Mouse (Mus musculus) intestine, embryonic 14.5 days (tissue): ENCODE measurements around the gene Mid1. TPM values are rescaled to one million over a fixed set of nuclear protein-coding genes. Genes with fewer than 3 reads are reported as not detected.
A peak's percentile ranks its signal among the peaks of the same experiment; 100 is the strongest.

ENCODE experiments used
- ATAC-seq: fragments of 200-750 bp; cut with Nextera tagmentation; replicated peaks from 2 replicates; pipeline ENCODE4 v1.8.0; 2017; ENCODE audit warnings: low read depth, moderate number of reproducible peaks, moderate TSS enrichment, moderate library complexity; ENCODE audit not compliant: low FRiP score, low TSS enrichment
- DNase-seq: peaks from one replicate; pipeline ENCODE4 v3.0.0-alpha.2; 2018; ENCODE audit warnings: low spot score
- H3K27ac ChIP-seq: fragments of 300-500 bp; sonication (generic); 2 replicates; pipeline ENCODE4 v1.5.1; 2014; ENCODE audit warnings: low read depth, mild to moderate bottlenecking, control low read depth
- H3K27me3 ChIP-seq: fragments of 300-500 bp; sonication (generic); replicated peaks from 2 replicates; pipeline ENCODE4 v1.6.1; 2014; ENCODE audit warnings: low read length, control low read depth; ENCODE audit not compliant: control insufficient read depth, insufficient read depth
- H3K36me3 ChIP-seq: fragments of 300-500 bp; sonication (generic); 2 replicates; pipeline ENCODE4 v1.6.1; 2014; ENCODE audit warnings: low read length, control low read depth; ENCODE audit not compliant: control insufficient read depth, insufficient read depth
- H3K4me1 ChIP-seq: fragments of 300-500 bp; sonication (generic); replicated peaks from 2 replicates; pipeline ENCODE4 v1.6.1; 2014; ENCODE audit warnings: low read length, control low read depth, mixed read lengths; ENCODE audit not compliant: control insufficient read depth, insufficient read depth
- H3K4me2 ChIP-seq: fragments of 300-500 bp; sonication (generic); 2 replicates; pipeline ENCODE4 v1.6.1; 2014; ENCODE audit warnings: low read length
- H3K4me3 ChIP-seq: fragments of 300-500 bp; sonication (generic); 2 replicates; pipeline ENCODE4 v1.5.1; 2014; ENCODE audit warnings: low read depth, low read length, control low read depth, mixed read lengths
- H3K9ac ChIP-seq: fragments of 300-500 bp; sonication (generic); 2 replicates; pipeline ENCODE4 v1.6.1; 2014; ENCODE audit warnings: mild to moderate bottlenecking, low read length
- H3K9me3 ChIP-seq: fragments of 300-500 bp; sonication (generic); 2 replicates; pipeline ENCODE4 v1.6.1; 2016; ENCODE audit warnings: low read length, control low read depth; ENCODE audit not compliant: control insufficient read depth
- WGBS: fragments of 180-500 bp; shearing (Covaris S2); extraction: QIAGEN DNeasy Blood & Tissue Kit; methylation state at CpG from one replicate; pipeline ENCODE4 v1.1.7; 2014; 5-methylcytosine and 5-hydroxymethylcytosine counted together
- polyA plus RNA-seq: library from polyadenylated mRNA; unstranded; fragments of >200 nt; fragmentation: Nextera tagmentation; extraction: Ambion mirVana; gene quantifications from 2 replicates; pipeline ENCODE4 v1.2.1, GENCODE M21; 2014

Gene Mid1
- polyA plus RNA-seq, 1 experiment from 2014 or later, result 10.3 TPM

- no peak for DNase-seq
- H3K36me3 ChIP-seq, result no peaks in the 10 kb centered on the region
- no peak overlapping the region for H3K4me2 ChIP-seq
- no peak for ATAC-seq
- no peaks in the 10 kb centered on the region for H3K4me1 ChIP-seq
- H3K9ac ChIP-seq, result no peak overlapping the region
- H3K4me3 ChIP-seq, result no peak overlapping the region
- H3K27ac ChIP-seq, result no peak overlapping the region
- H3K9me3 ChIP-seq, result no peaks in the 10 kb centered on the region
- H3K27me3 ChIP-seq, result 0 out of 2 replicates have a peak, but pooled peaks cover 3% of the 10 kb centered on the region
Measured at GRCm38 (mm10) chrX:169862440-169862839, 177.4 kb downstream of the Mid1 start.

- H3K4me1 ChIP-seq, result no peaks in the 10 kb centered on the region
- H3K4me3 ChIP-seq, result no peak overlapping the region
- H3K27ac ChIP-seq, result no peak overlapping the region
- H3K9ac ChIP-seq, result no peak overlapping the region
- H3K4me2 ChIP-seq, result no peak overlapping the region
- no peak for ATAC-seq
- H3K36me3 ChIP-seq, result no peaks in the 10 kb centered on the region
- no peak for DNase-seq
- H3K27me3 ChIP-seq, result 0 out of 2 replicates have a peak, but pooled peaks cover 3% of the 10 kb centered on the region
- 44% methylated on average over 1 of the region's 1 CpGs for WGBS
- H3K9me3 ChIP-seq, result no peaks in the 10 kb centered on the region
Measured at GRCm38 (mm10) chrX:169862848-169863247, 177.8 kb downstream of the Mid1 start.

- Histone ChIP-seq H3K27me3 (0 out of 2 replicates have a peak, but pooled peaks cover 3% of the 10 kb centered on the region), H3K4me1 (no peaks in the 10 kb centered on the region), H3K27ac (no peak overlapping the region), H3K9me3 (no peaks in the 10 kb centered on the region), H3K4me2 (no peak overlapping the region), H3K9ac (no peak overlapping the region), H3K4me3 (no peak overlapping the region), H3K36me3 (no peaks in the 10 kb centered on the region)
- DNase-seq, result no peak
- 30% methylated on average over 1 of the region's 1 CpGs for WGBS
- no peak for ATAC-seq
Measured at GRCm38 (mm10) chrX:169863841-169864240, 178.8 kb downstream of the Mid1 start.

- 57% methylated on average over 5 of the region's 5 CpGs for WGBS
- H3K4me3 ChIP-seq, result no peak overlapping the region
- H3K9ac ChIP-seq, result no peak overlapping the region
- H3K4me2 ChIP-seq, result no peak overlapping the region
- H3K27ac ChIP-seq, result no peak overlapping the region
- H3K4me1 ChIP-seq, result no peaks in the 10 kb centered on the region
- H3K36me3 ChIP-seq, result no peaks in the 10 kb centered on the region
- ATAC-seq (no peak), DNase-seq (no peak)
- no peaks in the 10 kb centered on the region for H3K9me3 ChIP-seq
- peaks cover 5% of the 10 kb centered on the region; the same call in 1 of the 2 replicates for H3K27me3 ChIP-seq
Measured at GRCm38 (mm10) chrX:169868223-169868622, 183.2 kb downstream of the Mid1 start.

GRCm38 (mm10) chrX:169874475-169874874, 189.5 kb downstream of the Mid1 start:
- WGBS, result 96% methylated on average over 1 of the region's 1 CpGs
- Histone ChIP-seq H3K27ac (no peak overlapping the region), H3K27me3 (peaks cover 5% of the 10 kb centered on the region; the same call in 1 of the 2 replicates), H3K36me3 (no peaks in the 10 kb centered on the region), H3K9me3 (no peaks in the 10 kb centered on the region), H3K4me2 (no peak overlapping the region), H3K9ac (no peak overlapping the region), H3K4me1 (no peaks in the 10 kb centered on the region), H3K4me3 (no peak overlapping the region)
- DNase-seq, result no peak
- ATAC-seq, result no peak

- Histone ChIP-seq H3K9ac (peak overlapping the region; percentile 51), H3K4me1 (no peaks in the 10 kb centered on the region), H3K36me3 (no peaks in the 10 kb centered on the region), H3K4me3 (peak overlapping the region; percentile 49), H3K9me3 (no peaks in the 10 kb centered on the region), H3K27ac (peak overlapping the region; percentile 73), H3K4me2 (peak overlapping the region; percentile 55), H3K27me3 (peaks cover 2% of the 10 kb centered on the region; the same call in 1 of the 2 replicates)
- peak; percentile 67 for DNase-seq
- 11% methylated on average over 36 of the region's 36 CpGs for WGBS
- peak; percentile 88 for ATAC-seq
Measured at GRCm38 (mm10) chrX:169879481-169880362, 194.7 kb downstream of the Mid1 start.

GRCm38 (mm10) chrX:169880363-169880711, 195.3 kb downstream of the Mid1 start:
- Histone ChIP-seq H3K4me1 (no peaks in the 10 kb centered on the region), H3K27me3 (peaks cover 2% of the 10 kb centered on the region; the same call in 1 of the 2 replicates), H3K36me3 (no peaks in the 10 kb centered on the region), H3K9ac (peak overlapping the region; percentile 51), H3K27ac (peak overlapping the region; percentile 48), H3K4me2 (peak overlapping the region; percentile 55), H3K9me3 (no peaks in the 10 kb centered on the region), H3K4me3 (peak overlapping the region; percentile 49)
- WGBS, result 9% methylated on average over 13 of the region's 13 CpGs
- DNase-seq (peak; percentile 61), ATAC-seq (peak; percentile 42; the same call in 1 of the 2 replicates)

GRCm38 (mm10) chrX:169880826-169881225, 195.8 kb downstream of the Mid1 start:
- peak overlapping the region; percentile 49 for H3K4me3 ChIP-seq
- no peaks in the 10 kb centered on the region for H3K36me3 ChIP-seq
- peaks cover 2% of the 10 kb centered on the region; the same call in 1 of the 2 replicates for H3K27me3 ChIP-seq
- ATAC-seq, result peak; percentile 30
- H3K9ac ChIP-seq, result peak overlapping the region; percentile 38; the same call in 1 of the 2 replicates
- peak overlapping the region; percentile 48 for H3K27ac ChIP-seq
- DNase-seq, result peak; percentile 54
- no peaks in the 10 kb centered on the region for H3K9me3 ChIP-seq
- no peaks in the 10 kb centered on the region for H3K4me1 ChIP-seq
- peak overlapping the region; percentile 55 for H3K4me2 ChIP-seq
- 12% methylated on average over 10 of the region's 10 CpGs for WGBS
